Mouse (Mus musculus) cerebellum, adult 18-20 months (tissue): ENCODE measurements around the gene Asic3.
A peak's percentile ranks its signal among the peaks of the same experiment; 100 is the strongest.

Experiments used
- DNase-seq, 2 experiments: peaks; one replicate each; pipeline ENCODE4 v3.0.0; 2021

The Asic3 gene

DNA sequence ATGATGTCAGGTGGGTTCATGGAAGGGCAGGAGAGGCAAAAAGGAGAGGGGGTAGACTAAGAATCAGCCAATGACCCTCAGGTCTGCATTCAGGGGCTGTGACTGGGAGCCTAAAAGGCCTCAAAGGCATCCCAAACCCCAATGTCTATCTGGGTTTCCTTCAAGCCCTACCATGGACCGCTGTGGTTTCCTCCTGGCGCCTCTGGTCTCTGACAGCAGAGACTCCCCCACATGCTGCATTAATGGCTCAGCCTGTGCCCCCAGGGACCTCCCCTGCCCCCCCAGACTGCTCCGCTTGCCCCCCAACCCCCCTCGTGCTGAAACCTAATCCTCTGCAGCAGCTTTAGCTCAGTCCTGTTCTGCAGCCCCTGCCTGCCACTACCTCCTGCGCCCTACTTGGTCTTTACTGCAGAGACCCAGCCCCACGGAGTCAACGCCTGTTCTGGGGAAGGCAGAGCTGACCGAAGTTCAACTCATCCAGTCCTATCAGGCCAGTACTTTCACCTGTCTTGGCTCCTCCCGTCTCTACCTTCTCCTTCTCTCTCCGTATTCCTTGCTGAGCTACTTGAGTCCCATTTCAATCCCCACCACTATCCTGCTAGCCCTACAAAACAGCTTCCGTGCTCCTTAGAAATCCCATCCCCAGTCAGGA is at the start of gene Asic3:
Gene Asic3 (plus strand): TSS at position 351 of the 652 bp plus-strand sequence.
- DNase-seq, result no peak

DNA sequence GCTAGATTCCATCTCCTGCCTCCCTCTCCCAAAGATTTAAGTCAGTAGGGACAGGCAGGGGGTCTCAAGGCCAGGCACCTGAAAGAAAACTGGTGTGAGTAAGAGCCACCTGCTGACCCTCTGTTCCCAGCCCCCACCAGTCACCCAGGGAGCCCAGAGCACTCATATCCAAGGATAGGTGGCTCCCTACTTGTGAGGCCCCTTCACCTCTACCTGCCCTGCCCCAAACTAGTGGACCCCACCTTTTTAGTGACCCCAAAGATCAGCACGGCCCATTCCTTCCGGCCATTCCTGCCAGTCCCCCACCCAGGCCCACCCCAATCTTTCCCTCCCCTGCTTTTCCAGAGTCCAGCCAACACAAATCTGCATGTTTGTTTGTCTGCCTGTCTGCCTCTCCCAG is 49.7 kb upstream of the Asic3 start:
- DNase-seq, result no peak

DNA sequence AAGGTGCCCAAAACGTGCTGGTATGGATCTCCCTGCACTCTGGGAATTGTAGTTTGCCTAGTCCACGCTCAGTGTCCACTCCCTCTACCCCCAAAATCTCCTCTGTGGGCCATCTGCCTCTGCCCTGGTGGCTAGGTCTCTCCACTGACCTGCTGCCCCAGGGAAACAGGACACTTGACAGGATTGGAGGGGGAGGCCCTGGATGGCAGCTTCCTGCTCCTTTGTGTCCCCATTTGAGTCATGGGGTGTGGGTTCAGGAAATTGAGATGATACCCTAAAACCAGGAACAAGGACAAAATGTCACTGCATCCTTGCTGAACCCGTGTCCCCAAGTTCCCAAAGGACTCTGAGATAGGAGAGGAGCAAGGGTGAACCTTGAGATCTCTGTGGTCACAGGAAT is 49.1 kb upstream of the Asic3 start:
- no peak for DNase-seq

DNA sequence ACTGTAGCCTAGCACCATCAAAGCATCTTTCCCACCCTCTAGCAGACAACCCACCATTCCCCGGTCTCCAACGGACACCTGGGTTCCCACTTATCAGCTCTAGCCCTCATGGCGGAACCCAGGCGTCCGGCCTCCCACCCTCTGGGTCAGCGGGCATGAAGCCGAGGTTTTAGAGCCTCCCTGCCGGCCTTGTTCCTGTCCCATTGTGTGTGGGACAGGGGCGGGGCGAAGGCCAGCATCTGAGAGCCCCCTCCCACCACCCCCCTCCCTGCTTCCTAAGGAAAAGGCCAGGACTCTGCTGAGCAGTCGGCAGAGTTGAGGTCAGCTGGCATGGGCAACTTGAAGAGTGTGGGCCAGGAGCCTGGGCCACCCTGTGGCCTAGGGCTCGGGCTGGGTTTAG is 48.7 kb upstream of the Asic3 start, which contains the start of gene Nos3:
Gene Nos3 (plus strand): TSS at position 303 of the 400 bp plus-strand sequence.
- no peak for DNase-seq

DNA sequence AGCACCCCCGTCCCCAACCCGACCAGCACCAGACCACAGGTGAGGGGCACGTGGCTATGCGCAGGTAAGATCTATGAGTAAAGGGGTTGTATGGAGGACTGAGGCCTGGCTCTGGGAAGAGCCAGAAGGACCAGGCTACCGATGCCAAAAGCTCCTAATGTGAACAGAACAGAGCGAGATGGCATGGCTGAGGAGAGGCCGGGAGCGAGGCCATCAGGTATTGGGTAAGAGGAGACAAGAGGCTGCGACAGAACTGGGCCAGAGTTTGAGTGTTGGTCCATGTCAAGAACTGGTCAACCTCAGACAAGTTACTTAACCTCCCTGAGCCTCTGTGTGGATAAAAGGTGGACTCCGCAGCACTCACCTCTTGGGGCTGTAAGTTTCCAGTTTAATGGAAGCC is 48.2 kb upstream of the Asic3 start:
- no peak for DNase-seq

DNA sequence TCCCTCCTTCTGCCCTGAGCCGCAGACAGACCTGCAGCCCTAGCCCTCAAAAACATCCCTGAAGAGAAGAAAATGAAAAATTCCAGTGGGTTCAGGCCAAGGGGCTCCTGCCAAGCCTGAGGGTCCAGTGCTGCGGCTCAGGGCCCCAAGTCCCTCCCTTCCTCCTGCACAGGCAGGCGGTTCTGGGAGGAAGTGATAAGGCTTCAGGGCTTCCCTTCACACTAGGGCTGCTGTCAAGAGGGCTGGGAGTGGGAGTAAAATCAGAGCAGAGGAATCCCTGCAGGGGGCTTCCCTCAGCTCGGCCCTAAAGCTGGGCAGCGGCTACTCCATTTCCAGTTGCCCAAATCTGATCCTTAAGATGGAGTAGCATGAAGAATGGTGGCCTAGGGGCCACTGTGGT is 47.7 kb upstream of the Asic3 start:
- no peak for DNase-seq

DNA sequence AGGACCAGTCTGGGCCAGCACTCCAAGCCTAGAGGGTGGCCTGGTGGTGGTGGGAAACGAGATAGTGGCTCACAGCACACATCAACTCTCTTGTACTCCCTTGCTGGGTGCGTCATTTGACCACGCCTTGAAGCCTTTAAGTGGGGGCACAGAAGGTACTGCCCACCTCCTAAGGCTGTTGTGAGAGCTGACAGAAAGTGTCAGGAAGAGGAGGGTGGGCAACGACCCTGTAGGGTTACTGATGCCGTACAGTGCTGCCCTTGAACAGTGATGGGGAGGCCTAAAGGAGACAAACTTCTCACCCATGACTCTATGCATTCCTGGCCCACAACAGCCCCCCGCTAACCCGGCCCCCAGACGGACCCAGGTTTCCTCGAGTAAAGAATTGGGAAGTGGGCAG is 46.8 kb upstream of the Asic3 start:
- DNase-seq, result no peak

DNA sequence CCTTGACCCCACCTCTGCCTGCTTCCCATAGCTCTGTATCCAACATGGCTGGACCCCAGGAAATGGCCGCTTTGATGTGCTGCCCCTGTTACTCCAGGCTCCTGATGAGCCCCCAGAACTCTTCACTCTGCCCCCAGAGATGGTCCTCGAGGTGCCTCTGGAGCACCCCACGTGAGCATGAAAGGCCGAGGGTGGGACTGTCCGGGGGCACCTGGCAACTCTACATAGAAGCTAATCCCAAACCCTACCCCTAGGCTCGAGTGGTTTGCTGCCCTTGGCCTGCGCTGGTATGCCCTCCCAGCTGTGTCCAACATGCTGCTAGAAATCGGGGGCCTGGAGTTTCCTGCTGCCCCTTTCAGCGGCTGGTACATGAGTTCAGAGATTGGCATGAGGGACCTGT is 43.4 kb upstream of the Asic3 start:
- no peak for DNase-seq

DNA sequence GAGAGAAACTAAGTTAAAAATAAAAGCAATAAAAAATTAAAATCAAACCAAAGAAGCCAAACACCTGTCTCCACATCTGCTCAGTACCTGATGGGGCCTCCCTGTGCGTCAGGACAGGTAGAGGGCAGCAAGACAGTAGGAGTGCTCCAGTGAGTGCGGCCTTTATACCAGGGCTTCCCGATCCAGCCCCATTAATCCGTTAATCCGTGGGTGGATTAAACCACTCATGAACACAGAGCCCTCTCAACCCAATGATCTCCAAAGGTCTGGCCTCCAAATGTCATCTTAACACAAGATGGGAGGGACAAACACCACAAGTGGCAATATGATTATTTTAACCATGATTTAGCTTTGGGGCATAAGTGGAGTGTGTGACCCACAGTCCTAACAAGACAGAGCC is 39.4 kb upstream of the Asic3 start:
- no peak for DNase-seq

DNA sequence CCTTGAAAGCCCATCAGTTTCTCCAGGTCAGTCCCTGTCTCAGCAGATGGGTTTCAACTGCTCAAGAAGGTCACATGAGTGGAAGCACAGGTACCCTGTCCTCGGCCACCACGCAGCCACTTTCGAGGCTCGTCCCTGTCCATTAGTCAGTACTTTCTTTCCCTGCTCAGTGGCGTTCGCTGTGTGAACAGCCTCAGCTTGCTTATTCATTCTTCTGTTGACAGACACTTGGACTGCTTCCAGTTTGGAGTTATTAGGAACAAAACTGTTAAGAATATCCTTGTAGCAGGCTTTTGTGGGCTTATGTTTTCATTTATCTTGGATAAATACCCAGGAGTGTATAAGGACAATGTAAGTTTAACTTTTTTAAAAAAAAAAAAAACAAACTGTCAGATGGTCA is 39.0 kb upstream of the Asic3 start:
- DNase-seq, result no peak

DNA sequence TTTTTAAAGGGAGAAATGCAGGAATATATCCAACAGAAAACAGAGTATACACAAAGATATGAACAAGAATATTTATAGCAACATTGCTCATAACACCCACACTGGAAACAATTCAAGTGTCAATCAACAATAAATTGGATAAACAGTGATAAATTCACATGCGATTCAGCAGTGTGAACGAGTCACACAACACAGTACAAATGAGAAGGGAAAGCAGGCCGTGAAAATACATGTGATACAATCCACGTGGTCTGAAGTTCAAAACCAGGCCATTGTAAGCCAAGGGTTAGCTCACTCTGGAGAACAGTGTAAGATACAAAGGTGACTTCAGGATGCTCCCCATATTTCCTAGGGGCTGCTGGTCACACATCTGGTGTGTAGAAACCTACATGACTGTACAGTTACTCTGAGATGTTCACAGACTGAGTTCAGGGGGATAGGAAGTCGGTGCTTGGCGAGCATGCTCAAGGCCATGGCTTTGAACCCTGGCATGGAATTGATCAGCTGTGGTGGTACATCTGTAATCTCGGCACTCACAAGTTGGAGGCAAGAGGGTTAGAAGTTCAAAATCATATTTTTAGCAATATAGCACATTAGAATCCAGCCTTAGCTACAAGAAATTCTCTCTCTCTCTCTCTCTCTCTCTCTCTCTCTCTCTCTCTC is 38.4 kb upstream of the Asic3 start:
- no peak for DNase-seq

DNA sequence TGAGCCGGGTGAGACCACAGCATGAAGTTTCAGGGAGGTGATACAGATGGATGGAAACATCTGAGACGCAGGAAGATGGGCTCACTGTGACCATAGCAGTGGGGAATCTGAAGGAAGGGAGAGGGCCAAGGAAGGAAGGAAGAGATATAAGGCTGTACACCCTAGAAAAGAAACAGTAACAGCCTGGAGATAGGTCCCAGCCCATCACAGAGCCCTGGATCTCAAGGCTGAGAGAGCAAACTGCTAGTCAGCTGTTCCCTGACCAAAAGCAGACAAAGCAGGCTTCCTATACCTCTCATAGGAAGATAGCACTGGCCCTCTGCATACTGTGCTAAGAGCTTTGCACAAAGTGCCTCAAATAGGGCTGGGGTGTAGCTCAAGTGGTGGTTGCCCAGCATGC is 34.5 kb upstream of the Asic3 start:
- DNase-seq, result no peak

DNA sequence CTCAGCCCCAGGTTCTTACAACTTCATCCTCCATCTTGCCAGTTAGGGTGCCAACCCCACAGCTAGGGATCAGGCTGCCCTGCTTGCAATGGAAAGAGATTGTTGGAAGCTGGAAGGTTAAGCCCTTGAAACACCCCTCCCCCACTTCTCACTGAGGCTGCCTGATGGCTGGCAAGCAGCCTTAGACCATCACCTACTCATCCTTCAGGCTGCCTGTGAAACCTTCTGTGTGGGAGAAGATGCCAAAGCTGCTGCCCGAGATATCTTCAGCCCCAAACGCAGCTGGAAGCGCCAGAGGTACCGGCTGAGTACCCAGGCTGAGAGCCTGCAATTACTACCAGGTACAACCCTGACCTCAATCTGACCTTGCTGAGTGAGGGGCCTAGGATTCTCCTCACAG is 33.7 kb upstream of the Asic3 start:
- DNase-seq, result no peak

DNA sequence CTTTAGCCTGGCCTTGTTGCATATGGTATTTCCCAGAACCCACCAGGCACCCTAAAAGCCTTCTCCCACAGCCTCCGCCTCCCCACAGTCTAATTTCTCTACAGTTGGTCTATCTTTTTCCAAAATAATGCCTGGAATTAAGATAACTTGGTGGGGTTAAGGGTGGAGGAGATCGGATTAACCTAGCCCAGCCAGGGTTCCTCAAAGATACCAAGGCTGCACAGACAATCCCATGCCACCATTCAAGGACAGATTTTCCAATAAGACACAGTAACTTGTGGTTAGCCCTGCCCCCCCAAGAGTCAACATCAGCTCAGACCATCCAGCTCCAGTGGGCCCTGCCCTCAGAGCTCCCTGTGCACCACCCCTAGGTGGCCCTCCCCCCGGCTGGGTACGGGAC is 32.7 kb upstream of the Asic3 start:
- DNase-seq, result no peak

DNA sequence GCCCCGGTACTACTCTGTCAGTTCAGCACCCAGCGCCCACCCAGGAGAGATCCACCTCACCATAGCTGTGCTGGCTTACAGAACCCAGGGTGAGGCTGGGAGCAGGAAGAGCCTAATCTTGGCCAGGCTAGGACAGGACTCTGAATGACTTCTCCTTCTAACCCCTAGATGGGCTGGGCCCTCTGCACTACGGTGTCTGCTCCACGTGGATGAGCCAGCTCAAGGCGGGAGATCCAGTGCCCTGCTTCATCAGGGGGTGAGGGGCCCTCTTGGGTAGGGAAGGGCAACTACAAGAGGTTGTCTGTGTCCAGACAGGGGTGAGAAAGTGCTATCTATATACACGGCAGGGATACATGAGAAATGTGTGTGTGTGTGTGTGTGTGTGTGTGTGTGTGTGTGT is 31.7 kb upstream of the Asic3 start:
- DNase-seq, result no peak

DNA sequence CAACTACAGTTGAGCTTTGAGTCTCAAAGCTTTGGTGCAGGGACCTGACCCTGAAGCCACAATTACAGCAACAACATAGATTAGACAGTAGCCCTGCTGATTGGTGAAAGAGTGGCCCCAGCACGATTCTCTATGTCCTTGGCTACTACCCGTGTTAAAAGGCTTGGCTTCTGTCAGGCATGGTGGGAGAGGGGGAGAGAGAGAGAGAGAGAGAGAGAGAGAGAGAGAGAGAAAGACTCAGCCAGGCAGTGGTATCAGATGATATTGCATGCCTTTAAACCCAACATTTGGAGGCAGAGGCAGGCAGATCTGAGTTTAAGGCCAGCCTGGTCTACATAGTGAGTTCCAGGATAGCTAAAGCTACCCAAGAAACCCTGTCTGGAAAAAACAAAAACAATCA is 31.2 kb upstream of the Asic3 start:
- DNase-seq, result no peak

DNA sequence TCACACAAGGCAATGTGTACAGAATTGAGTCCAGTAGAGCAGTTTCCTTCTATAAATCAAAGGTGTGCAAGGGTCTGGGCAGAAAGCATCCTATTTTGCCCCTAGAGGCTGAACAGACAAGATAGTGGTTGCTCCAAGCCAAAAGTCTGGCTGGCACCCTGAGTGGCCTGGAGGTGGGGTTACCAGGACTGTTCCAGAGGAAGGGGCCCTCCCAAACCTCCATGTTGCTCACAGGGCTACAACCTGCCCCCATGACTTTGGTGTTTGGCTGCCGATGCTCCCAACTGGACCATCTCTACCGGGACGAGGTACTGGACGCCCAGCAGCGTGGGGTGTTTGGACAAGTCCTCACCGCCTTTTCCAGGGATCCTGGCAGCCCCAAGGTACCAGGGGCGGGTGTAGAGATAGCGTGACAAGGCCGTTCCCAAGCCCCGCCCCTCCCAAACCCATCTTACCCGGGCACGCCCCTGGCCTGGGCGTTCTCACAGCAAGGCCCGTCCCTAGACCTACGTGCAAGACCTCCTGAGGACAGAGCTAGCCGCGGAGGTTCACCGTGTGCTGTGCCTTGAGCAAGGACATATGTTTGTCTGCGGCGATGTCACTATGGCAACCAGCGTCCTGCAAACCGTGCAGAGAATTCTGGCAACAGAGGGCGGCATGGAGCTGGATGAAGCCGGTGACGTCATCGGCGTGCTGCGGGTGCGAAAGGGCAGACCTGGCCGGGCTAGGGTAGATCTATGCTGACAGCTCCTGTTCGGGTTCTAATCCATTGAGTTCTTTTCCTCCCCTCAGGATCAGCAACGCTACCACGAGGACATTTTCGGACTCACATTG is 29.9 kb upstream of the Asic3 start:
- peak; percentile 98 for DNase-seq

DNA sequence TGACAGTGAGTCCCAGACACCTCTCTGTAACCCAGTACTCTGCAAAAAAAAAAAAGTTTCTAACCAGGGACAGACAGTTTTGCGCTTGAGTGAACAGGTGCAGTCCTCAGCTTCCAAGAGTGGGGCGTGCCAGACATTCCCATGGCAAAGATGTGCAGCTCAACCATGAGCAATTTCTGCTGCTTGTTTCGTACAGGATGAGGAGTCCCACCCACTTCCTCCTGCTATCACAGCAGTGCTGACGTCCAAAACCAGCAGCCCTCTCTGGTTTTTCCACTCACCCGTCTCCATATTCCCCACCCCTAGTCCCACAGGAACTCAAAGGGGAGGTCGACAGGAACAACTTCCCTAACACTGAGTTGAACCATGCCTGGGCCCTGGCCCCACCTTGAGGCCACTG is 28.8 kb upstream of the Asic3 start:
- no peak for DNase-seq

DNA sequence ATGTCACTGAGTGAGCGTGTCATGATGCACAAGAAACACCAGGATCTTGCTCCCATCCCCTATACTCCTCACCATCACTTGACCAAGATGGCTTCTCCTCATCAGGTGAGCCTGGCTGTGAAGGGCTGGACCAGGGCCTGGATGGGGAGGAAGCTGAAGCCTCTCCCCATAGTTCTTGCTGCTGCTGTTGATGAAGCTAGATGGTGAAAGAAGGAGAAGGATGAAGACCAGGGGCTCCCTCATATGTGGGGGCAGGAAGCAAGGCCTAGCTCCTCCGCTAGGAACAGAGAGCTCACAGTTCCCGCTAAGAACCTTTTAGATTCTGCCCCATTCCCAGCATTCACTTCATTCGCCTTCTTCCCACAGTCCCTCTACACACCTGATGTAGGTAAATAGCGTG is 27.8 kb upstream of the Asic3 start:
- no peak for DNase-seq

DNA sequence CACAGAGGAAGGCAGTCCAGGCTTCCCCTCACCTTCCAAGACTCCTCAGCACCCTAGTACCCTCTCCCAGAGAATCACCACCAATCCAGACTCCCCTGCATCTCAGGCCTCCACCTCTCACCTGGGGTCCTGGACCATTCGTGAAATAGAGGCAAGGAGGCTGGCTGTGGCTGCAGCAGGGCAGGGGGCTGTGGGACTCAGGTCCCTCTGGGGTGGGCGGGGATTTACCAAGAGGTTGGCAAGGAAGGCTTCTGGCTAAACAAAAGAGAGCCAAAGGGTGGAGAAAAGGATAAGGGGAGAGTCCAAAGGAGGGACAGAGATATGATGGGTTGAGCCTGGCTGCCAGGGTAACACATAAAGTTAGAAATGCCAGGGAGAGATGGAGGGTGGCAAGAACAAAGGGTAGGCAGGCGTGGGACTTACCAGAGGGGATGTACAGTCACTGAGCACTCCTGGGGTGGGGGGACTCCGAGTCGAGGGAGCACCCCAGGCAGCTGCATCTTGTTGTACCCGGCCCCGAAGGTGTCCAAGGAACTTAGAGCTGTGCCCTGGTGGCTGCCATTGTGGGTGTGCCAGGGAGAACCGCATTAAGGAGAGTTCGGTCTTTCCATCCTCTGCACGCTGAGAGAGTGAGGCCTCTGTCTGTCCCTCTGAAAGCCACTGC is 27.2 kb upstream of the Asic3 start:
- DNase-seq, result no peak

DNA sequence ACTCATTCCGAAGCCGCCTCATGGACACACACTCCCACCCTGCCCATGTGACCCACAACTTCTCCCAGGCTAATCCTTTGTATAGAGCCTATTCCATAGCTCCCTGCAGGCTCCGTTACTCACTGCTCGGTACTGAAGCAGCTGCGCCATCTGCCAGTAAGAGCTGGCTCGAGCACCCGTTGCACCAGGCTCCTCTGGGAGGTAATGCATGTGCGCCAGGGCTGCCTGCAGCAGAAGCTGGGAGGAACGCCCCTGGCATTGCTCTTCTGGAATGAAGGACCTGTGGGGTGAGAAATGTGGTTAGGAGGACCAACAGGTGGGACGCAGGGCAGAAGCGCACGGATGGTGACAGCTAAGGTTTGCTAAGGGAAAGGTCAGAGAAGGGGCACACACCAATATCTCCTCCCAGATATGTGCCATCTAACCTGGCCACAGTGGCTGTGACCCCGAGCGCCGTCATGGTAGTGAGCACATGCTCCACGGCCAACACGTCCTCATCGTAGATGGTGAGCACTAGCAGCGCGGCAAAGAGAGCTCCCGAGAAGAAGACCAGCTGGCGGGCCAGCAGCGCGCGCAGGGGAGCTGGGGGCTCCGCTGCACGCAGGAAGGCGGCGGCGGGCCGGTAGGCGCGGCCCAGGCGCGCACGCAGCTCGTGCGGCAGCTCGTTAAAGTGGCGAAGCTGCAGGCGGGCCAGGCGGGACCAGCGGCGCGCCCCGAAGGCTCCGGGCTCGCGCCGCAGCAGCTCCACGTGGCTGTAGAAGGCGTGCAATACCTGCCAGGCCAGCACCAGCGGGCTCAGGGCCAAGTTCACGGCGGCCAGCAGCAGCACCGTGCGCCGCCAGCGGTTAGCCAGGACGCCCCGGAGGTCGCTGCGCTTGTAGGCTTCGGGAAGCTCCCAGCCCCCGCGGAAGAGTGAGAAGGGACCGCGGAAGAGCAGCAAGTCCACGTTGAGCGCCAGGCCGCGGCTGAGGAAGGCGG is 25.6 kb upstream of the Asic3 start:
- DNase-seq, result peak; percentile 51 to 65

DNA sequence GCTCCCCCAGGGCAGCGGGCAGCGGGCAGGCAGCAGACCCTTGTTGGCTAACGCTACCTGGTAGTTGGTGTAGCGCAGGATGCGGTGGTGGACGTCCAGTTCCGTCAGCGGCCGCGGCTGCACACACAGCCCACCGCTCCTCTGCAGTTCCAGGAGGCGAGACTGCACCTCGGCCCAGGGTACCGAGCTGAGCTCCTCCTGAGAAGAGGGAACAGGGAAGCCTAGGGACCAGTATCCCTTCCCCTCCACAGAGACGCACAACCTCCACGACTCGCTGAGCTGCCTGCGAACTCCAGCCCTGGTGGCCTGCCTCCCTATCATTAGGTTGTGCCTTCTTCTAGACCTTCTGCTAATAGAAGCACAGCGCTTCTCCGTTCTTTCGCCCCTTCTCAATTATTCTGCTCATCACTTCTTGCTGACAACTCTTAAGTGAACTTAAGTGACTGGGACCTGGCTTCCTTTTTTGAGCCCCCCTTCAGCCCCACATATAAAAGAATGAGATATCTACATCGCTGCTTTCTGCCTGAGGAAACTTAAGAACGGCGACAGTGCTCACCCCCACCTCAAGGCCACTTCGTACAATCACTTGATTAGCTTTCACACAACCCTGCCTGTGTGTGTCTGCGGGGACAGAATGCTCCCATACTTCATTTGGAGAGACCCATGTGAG is 24.8 kb upstream of the Asic3 start:
- DNase-seq, result no peak
